Mouse (Mus musculus) adrenal gland, postnatal 14 days (tissue): ENCODE measurements at regions not wholly inside any gene's neighbourhood (a gene's known extent, or its start where the extent isn't known, plus 50 kb on each side); places are given as distances from the start of the nearest gene placed in this dataset.
A peak's percentile ranks its signal among the peaks of the same experiment; 100 is the strongest.

ENCODE experiments used
- DNase-seq: peaks from one replicate; pipeline ENCODE4 v3.0.0; 2021; ENCODE audit warnings: mixed read lengths

DNA sequence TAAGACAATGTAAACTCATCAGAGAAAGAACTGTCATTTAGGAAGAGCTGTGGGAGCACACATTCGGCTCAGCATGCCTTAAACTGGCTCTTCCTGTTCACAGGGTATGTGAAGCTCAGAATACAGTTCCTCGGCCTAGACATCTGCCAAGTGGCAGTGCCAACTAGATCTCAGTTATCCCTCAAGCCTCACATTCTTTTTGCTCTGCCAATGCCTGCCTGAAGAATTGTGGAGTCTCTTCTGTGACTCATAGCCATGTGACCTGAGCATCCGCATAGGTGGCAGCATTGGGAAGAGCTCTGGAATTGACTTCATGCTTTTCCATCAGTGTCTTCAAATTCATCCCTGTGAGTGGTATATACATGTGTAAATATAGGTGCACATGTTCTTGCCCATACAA, 59.7 kb downstream of the Prlhr start:
- no peak for DNase-seq

DNA sequence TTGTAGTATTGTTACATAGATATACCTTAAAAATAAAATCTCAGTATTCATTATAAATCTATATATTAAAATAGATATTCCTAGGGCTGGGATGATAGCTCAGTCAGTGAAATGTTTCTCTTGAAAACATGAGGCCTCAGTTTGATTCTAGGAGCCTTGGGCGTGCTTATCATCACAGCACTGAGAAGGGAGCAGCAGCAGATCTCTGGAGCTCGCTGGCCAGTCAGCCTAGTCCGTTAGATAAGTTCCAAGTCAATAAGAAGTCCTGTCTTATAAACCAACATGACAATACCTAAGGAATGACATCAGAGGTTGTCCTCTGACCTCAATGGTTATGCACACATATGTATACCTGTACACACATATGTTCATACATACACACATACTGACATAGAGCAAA, 68.7 kb downstream of the Prlhr start:
- DNase-seq, result no peak

DNA sequence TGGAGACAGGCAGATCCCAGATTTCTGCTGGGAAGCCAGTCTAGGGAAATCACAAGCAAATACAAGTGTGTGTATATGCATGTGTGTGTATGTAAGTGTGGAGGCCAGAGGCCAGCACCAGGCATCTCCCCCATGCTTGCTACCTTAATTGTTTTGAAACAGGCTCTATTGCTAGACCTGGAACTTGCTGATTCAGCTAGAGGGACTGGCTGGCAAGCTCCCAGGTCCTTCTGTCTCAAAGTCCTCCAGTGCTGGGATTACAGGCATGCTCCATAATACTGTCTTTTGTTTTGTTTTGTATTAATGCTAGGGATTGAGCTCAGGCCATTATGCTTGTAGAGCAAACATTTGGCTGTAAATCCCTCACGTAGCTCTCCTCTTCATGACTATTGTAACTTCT, 70.4 kb downstream of the Prlhr start:
- no peak for DNase-seq

DNA sequence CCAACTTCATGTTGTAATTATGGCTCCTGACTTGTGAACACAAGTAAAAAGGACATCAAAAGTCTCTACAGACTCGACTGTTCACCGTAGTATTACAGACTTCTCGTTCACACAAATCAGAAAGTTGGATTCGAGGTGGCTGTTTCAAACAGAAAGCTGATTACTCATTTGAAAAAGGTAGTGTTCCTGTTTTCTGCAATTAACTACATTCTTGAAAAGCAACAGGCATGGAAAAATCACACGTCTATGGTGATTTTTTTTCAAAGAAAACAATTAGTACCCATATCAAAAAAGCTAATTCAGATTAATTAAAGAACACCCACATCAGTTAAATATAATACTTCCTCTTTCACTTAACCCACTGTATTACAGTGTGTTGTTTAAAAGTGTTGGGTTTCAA, 71.5 kb downstream of the Prlhr start:
- no peak for DNase-seq

DNA sequence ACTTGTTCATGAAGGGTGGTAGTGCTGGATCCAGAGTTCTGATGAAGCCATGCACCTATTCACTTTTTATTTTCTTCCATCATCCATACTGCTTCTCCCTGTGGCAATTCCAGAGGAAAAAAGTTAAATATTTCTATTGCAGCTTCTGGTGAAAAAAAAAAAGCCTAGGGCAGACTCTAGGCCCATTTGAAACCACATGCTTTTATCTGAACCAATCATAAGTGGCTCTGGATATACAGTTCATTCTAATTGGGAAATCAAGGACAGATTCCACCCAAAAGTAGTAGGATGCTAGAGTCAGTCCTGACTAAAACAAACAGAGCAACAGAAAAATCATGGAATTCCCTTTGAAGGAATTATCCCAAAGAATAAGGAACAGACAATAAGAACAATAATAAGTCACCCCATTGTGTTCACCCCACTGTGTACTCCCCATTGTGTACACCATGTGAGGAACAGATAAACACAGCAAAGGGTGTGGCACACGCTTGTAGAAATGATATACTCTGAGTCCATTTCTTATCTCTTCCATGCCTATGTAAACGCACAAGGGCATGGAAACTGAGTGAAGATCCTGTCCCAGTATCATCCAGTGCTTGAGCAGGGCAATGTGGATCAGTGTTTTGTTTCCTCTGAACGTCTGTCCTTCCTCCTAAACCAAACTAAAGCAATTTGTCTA, 81.4 kb downstream of the Prlhr start:
- no peak for DNase-seq

DNA sequence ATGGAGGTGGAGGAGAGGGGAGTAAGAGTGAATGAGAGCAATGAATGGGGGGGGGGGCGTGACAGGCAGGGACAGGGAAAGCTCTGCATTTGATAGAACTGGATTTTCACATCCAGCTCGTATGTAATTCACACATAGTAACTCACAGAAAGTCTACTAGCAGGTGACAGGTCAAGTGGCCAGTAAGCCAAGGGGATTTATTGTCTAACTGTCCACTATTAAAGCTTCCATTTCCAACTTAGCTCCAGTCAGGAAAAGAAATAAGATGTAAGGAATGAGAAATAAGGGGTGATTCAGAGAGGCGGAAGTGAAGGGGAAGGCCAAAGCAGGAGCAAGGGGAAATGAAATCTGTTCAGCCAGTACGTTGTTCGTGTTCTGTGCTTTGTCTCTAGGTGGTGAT, 83.4 kb downstream of the Prlhr start:
- DNase-seq, result no peak

DNA sequence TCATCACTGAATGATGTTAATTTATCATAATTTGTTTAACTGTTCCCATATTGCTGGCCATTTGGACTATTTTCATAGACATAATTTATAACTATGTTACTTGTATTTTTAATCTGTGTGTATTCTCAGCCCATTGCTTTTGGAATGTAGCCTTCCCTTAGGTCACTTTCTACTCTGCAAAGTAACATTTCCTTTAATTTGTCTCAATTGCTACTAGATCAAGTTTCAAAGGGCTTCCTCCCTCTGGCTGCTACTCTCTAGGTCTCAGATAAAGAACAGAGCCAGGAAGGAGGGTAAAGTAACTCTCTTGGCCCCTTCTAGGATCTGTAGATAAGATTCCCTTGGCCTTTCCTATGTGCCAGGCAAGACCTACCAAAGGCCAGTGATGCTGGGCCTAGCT, 85.4 kb downstream of the Prlhr start:
- DNase-seq, result no peak

DNA sequence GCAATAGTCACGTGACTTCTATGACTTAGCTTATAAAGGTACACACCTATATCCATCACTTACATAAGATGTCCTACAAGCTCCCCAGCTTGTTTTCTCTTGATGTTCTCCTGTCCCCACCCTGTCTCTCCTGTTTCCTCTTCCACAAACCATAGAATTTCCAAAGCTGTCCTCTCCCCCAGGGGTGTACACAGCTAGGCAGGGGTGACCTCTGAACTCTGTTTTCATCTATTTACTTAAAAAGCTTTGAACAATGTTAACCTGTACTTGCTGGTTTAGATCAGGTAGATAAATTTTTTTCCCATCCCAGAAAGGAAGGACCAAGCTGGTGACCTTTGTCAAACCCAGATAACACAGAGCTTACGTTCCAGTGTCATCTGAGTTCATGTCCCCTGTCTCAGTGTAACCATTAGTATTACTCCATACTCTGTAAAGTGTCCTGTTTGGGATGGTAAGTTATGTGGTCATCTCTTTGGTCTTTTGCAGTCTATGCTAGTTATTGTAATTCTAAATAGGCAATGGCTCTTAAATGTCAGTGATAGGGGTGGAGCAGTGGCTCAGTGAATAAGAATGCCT, 89.0 kb downstream of the Prlhr start:
- DNase-seq, result no peak

DNA sequence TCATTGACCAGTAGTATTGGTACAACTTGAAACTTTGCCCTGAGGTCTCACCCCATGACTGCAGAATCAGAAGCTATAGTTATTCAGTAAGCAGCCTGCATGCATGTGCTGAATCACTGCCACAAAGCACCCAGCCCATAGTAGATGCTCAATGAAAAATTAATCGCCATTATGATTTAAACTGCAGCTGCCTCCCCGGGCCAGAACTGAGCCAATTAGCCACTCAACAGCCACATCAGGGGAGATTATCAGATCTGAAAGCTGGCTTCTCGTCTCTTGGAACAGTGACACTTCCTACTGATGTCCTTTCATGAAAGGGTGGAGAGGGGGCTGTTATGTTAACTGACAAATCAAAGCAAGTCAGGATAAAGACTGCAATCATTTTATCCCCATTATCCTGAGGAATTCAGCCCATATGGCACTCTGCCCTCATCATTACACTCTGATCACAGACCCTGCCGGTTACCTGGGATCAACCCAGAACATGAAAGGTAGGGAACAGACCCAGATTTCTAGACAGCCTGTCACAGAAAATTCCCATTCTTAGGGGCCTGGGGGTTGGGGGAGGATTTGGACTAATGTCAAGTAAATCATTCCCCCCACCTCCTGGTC, 104.0 kb downstream of the Prlhr start:
- no peak for DNase-seq

DNA sequence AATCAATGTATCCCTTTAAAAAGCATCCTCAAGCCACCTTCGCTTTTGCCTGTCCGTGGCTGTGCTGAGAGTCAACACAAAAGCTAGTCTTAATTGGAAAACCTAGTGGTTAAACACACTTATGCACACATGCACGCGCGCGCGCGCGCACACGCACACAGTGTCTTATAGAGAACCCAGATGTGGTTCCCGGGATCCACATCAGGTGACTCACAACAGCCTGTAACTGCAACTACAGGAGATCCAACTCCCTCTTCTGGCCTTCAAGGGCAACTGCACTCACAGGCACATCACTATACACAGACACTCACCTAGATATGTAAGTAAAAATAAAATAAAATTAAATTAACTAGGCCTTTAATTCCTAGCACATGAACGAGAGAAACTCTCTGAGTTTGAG, 118.4 kb upstream of the Fam204a start:
- DNase-seq, result no peak

DNA sequence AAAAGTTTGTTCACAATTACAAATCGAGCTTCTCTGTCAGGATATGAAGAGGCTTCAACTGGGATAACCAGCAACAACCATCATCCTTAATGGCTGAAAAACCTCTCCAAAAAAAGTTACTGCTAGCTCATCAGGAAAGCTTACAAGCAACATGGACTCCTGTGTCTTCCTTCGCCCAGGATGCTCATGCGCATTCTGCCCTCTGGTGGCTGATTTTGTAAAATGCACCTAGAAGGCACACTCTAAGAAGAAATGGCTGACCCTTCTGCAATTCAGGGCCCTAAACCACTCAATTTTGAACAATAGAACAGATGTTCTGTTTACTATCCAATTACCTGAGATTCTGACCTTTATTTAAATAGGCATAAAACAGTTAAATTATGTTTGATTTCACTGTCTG, 115.0 kb upstream of the Fam204a start:
- peak; percentile 72 for DNase-seq

DNA sequence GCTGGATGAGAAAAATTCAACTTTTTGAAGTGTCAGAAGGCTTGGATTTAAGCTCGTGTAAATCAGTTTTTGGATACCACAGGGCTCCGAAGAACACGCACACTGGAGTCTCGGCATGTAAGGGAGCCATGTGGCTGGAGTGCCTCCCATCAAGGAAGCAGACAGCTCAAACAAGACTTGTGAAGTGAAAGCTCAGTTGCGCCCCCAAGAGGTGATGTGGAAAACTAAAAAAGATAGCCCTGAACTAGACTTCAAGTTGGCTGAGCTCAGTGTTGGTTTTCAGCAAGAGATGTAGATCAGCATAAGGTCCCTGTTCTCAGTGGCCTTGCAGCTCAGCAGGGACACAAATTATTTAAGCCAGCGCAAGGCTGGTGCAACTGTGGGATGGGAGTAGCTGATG, 113.7 kb upstream of the Fam204a start:
- peak; percentile 19 for DNase-seq

DNA sequence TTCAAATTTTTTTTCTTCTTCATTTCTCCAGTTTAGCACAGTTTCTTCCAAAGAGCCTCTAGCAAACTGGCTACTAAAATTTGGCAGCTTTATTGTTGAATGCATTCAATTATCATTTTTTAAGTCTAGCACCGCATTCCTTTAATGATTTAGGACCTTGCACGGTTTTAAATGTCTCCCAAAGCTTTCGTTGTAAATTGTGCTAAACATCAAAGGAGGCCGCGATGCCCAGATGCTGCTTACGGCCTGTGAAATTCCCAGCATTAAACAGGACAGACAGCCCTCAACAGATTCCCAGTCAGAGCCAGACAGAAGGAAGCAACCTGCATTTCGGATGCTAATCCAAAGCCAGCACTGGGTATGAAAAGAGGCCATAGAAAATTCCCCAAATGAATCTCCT, 108.0 kb upstream of the Fam204a start:
- DNase-seq, result no peak

DNA sequence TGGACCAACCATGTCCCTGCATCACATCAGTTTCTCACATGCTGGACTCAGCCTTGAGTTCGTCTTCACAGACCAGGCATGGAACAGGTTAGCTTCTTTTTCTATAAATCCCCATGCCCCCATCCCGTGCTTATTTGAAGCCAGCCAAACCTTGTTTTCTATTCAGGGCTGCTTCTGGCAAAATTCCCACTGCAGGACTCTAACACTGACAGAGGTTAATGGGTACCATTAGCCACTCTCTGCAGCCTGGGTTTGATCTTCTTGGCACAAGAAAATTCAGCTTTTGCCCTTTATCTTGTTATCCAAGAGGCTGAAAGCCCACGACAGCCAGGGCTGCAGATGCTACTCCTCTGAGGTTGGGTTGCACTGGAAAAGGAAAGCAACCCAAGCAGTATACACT, 101.8 kb upstream of the Fam204a start:
- DNase-seq, result no peak

DNA sequence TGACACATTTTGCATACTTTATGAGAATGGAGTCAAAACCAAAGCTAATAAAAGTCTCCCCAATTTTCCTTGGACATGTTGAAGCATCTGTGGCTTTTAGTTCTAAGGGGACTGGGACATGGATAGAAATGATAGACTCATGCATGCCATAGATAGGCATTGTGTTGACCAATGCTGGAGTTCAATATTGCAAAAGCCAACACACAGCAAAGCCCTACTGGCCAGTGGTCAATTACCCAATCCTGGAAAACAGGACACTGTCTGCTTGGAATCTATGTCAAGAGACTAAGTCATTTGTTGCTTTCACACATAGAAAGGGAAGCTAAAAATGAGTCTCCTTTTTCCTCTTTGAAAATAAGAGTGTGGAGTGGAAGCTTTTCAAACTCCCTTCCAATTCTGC, 99.1 kb upstream of the Fam204a start:
- DNase-seq, result no peak

DNA sequence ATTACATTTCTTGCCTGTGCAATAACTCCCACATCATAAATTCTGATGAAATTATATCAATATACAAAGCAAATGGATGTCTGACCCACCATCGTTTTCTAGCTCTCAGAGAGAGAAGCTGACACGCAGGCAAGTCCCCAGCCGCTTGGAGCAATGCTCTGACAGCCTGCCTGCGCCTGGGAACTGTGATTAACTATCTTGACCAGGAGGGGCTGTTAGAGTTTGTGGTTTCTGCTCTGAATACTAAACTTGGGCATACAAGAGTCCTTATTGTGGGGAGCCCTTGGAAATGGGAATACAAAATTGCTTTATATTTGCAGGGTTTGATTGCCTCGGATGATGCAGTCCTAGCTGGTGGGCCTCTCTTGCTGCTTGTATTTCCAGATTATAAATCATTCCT, 98.6 kb upstream of the Fam204a start:
- DNase-seq, result no peak

DNA sequence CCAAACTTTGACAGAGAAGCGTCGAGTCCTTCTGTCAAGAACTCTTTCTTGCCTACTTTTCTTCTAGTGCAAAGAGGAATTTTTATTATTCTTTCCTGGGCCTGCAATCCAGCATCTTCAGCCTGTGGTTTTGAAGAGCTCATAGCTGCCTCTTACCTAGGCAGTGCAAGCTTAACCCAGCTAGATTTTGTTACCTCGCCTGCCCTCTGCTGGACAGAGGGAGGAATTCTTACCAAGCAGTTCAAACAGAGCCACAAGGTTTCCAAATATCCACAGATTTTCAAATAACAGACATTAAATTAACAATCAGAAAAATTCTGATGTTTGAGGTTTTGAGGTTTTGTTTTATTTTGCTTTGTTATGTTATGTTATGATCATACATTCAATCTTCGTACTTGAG, 84.1 kb upstream of the Fam204a start:
- peak; percentile 72 for DNase-seq

DNA sequence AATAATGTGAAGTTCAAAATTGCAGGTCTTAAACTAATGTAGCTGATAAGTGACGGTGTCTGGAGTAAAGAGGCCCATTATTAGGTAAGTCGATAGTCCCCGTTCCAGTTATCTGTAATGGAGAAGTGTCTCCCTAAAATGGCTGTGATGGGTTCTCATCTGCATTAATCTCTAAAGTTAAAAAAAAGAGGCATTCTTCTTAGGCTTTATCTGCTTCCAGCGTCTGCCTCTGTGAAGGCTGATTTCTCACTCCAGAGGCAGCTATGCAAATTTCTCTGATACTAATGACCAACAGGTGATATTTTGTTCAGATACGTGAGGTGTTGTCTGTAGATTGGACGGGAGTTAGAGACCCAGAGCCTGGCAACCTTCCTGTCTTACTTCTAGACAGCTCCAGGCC, 75.9 kb upstream of the Fam204a start:
- DNase-seq, result no peak

DNA sequence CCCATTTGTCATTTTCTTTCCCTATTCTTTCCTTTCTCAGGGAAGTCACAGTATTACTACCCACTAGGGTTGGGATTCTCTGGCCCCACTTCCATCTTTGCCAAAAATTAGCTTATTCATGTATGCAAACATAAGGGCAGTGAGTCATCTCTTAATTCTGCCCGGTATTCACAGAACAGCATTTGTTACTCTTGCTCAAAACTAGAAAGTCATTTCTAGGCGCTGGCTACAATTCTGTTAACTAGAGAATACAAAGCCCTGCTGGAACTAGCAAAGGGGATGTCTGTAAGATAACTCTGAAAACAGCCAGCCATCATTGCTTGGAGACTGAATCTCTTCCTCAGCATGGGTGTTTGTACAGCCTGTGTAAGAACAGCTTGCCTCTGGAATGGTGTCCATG, 74.4 kb upstream of the Fam204a start:
- no peak for DNase-seq

DNA sequence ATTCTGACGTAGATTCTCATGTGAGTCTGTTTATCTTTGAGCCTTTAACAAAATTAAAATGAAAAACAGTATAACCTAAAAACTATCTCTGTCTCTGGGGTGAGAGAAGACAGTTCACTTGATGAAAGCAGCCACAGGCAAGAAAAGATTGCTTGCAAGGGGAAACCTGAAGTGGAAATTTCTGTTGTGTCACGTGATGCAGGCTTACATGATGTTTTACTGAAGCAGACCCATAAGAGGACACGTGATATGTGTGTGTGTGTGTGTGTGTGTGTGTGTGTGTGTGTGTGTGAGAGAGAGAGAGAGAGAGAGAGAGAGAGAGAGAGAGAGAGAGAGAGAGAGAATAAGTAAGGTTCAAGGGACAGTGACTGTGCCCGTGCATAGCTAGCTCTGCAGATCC, 63.7 kb upstream of the Fam204a start:
- DNase-seq, result no peak

DNA sequence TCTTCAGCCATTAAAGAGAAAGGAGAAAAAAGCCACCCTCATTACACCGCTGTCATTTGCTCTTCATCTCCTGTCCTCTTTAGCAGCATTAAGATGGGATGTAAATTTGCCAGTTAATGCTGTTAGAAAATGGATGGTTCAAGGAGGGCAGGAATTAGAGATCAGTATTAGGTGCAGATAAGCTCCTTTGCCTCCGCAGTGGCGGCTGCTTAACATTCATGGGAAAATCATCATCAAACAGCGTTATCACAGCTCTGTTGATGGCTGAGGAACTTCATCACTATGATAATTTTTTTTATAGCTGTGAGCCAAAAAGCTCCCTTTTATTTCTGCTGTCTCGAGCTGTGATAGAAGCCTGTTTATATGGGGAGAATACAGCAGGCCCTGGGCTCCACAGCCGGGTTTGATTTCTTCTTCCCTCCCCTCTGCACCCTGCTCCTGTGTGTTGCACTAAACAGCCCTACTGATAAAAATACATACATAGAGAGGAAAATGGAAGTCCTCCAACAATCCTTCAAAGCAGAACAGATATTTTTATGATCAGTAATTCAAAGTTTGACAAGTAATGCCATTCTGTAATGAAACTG, 60.4 kb upstream of the Fam204a start:
- DNase-seq, result no peak

DNA sequence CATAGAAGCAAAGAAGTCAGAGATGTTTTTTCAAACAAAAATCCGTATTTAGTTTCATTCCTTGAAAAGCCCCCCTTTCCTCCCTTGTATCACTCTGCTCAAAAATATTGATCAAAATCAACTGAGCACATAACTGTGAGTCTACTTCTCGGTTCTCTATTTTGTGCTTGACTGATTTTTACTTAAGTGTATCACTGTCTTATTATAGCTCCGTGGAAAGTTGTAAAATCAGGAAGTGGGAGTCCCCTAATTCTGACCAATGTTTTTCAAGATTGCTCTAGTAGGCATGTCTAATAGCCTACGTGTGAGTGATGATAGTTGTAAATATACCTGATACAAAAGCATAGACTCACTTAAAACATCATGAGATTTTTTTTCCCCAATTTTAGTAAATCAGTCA, 58.4 kb upstream of the Fam204a start:
- no peak for DNase-seq
